Mouse (Mus musculus) cortical plate, adult 2 months (tissue): ENCODE data around the gene Lrit3. TPM values are rescaled to one million over a fixed set of nuclear protein-coding genes. Genes with fewer than 3 reads are reported as not detected.

ENCODE experiments used
- H3K27ac ChIP-seq: fragments of 200-500 bp; 2 replicates; pipeline ENCODE4 v1.5.1; 2012; ENCODE audit warnings: low read length, control low read depth, inconsistent platforms; ENCODE audit not compliant: insufficient read depth
- H3K4me1 ChIP-seq: fragments of 200-500 bp; 2 replicates; pipeline ENCODE4 v1.6.1; 2011; ENCODE audit warnings: low read length; ENCODE audit not compliant: control insufficient read depth, insufficient read depth
- H3K4me3 ChIP-seq: fragments of 200-500 bp; 2 replicates; pipeline ENCODE4 v1.5.1; 2011; ENCODE audit warnings: mild to moderate bottlenecking, low read length, control low read depth; ENCODE audit not compliant: insufficient read depth
- CTCF ChIP-seq: fragments of 200-500 bp; IDR thresholded peaks from 2 replicates; pipeline ENCODE4 v1.5.1; 2011; ENCODE audit warnings: mild to moderate bottlenecking, control low read depth, low read length; ENCODE audit not compliant: insufficient read depth; ENCODE audit errors: extremely low read depth
- POLR2A ChIP-seq: fragments of 200-500 bp; IDR thresholded peaks from 2 replicates; pipeline ENCODE4 v1.6.1; 2011; ENCODE audit warnings: mild to moderate bottlenecking, low read length, control low read depth; ENCODE audit not compliant: insufficient read depth; ENCODE audit errors: extremely low read depth
- polyA plus RNA-seq: library from polyadenylated mRNA; depleted of rRNA; stranded (reverse); fragments of >200 nt; gene quantifications from 2 replicates; pipeline ENCODE4 v1.2.3, GENCODE M21; 2012; rRNA removed

The Lrit3 gene
- polyA plus RNA-seq, 1 experiment = 0.10 TPM

- TF ChIP-seq POLR2A (no peak), CTCF (no peak)
- no peak overlapping the region for H3K27ac ChIP-seq
- H3K4me1 ChIP-seq = no peaks in the 10 kb centered on the region
- no peak overlapping the region for H3K4me3 ChIP-seq
These were observed 65.3 kb downstream of the Lrit3 start for GRCm38 (mm10) chr3:129738291-129739183.

Other genes with a start within 250 kb of the Lrit3 start
- gene Egf, start 48.7 kb downstream of the Lrit3 start, polyA plus RNA-seq = 3.5 and 4.2 TPM in 2 replicates
- 0.42 and 0.55 TPM in 2 replicates for gene Rrh, start 18.6 kb upstream of the Lrit3 start, polyA plus RNA-seq
- gene Gar1, start 27.4 kb upstream of the Lrit3 start, polyA plus RNA-seq = 50.9 and 51.4 TPM in 2 replicates
- 0.04 TPM in 1 of 2 replicates, not detected in the other for gene Cfi, start 31.9 kb upstream of the Lrit3 start, polyA plus RNA-seq
- gene Pla2g12a, start 74.6 kb upstream of the Lrit3 start, polyA plus RNA-seq = 27.9 and 29.0 TPM in 2 replicates
- 13.8 and 15.7 TPM in 2 replicates for gene Casp6, start 97.4 kb upstream of the Lrit3 start, polyA plus RNA-seq
- 1.8 and 2.9 TPM in 2 replicates for gene Mcub, start 166.2 kb upstream of the Lrit3 start, polyA plus RNA-seq